Mouse (Mus musculus) liver, embryonic 12.5 days (tissue): ENCODE measurements at regions not wholly inside any gene's neighbourhood (a gene's known extent, or its start where the extent isn't known, plus 50 kb on each side); places are given as distances from the start of the nearest gene placed in this dataset.
A peak's percentile ranks its signal among the peaks of the same experiment; 100 is the strongest.

Source experiments
- ATAC-seq: fragments of 200-750 bp; cut with Nextera tagmentation; 2 replicates; pipeline ENCODE4 v1.8.0; 2017; ENCODE audit warnings: moderate number of reproducible peaks, mild to moderate bottlenecking, moderate library complexity
- H3K27ac ChIP-seq: fragments of 300-500 bp; sonication (generic); 2 replicates; pipeline ENCODE4 v1.5.1; 2016; ENCODE audit warnings: mild to moderate bottlenecking
- H3K27me3 ChIP-seq: fragments of 300-500 bp; sonication (generic); replicated peaks from 2 replicates; pipeline ENCODE4 v1.6.1; 2016; ENCODE audit warnings: mild to moderate bottlenecking, moderate library complexity
- H3K36me3 ChIP-seq: fragments of 300-500 bp; sonication (generic); 2 replicates; pipeline ENCODE4 v1.6.1; 2016; ENCODE audit warnings: mild to moderate bottlenecking, moderate library complexity
- H3K4me1 ChIP-seq: fragments of 300-500 bp; sonication (generic); 2 replicates; pipeline ENCODE4 v1.6.1; 2016
- H3K4me2 ChIP-seq: fragments of 300-500 bp; sonication (generic); 2 replicates; pipeline ENCODE4 v1.6.1; 2016; ENCODE audit warnings: mild to moderate bottlenecking, moderate library complexity
- H3K4me3 ChIP-seq: fragments of 300-500 bp; sonication (generic); 2 replicates; pipeline ENCODE4 v1.5.1; 2016; ENCODE audit warnings: mild to moderate bottlenecking, moderate library complexity
- H3K9ac ChIP-seq: fragments of 300-500 bp; sonication (generic); 2 replicates; pipeline ENCODE4 v1.6.1; 2016; ENCODE audit warnings: mild to moderate bottlenecking, moderate library complexity
- H3K9me3 ChIP-seq: fragments of 300-500 bp; sonication (generic); replicated peaks from 2 replicates; pipeline ENCODE4 v1.6.1; 2016; ENCODE audit warnings: mild to moderate bottlenecking, moderate library complexity
- WGBS: fragments of 180-500 bp; shearing (Covaris S2); methylation state at CpG from one replicate; pipeline ENCODE4 v1.1.7; 2016; ENCODE audit not compliant: insufficient replicate concordance; 5-methylcytosine and 5-hydroxymethylcytosine counted together

DNA sequence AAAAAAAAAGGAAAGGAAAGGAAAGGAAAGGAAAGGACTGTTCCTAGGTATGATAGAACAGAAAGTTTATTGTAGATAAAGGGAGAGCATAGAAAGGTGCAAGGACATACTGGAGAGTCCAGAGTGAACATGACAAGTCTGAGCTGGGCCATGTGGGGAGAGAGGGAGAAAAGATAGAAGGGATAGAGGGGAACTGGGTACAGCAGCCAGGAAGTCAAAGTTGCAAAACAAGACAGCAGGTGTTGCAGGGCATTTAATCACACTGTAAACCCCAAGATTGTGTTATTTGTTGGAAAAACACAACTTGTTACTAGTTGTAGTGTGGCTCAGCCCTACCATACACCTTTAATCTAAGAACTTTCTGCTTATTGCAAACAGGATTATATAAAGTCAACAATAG lies 110.6 kb upstream of the Gm28710 start:
- Histone ChIP-seq H3K4me2 (no peak overlapping the region), H3K36me3 (no peaks in the 10 kb centered on the region)

DNA sequence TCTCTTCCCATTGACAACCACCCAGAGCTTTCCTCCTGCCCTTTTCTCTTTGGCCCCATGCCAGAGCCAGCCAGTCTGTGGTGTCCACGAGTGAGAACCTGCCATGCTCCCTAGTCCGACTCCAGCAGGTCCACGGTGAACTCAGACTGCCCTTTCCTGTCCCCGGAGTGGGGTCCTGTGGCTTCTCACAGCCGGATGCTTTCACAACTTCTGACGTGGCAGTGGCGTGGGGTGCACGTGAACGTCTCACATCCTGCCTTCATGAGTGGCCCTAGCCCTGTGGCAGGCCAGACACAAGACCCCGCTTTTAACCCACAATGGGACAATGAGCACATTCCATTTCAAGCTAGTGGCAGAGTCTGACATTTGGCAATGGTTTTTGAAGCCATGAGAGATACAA lies 107.5 kb upstream of the Gm28710 start:
- Histone ChIP-seq H3K4me1 (no peaks in the 10 kb centered on the region), H3K9ac (no peak overlapping the region), H3K4me3 (no peak overlapping the region), H3K9me3 (no peaks in the 10 kb centered on the region), H3K36me3 (no peaks in the 10 kb centered on the region), H3K4me2 (no peak overlapping the region), H3K27me3 (no peaks in the 10 kb centered on the region), H3K27ac (no peak overlapping the region)
- WGBS: 65% methylated on average over 10 of the region's 10 CpGs
- ATAC-seq: no peak

More for the DNA sequence above, 110.6 kb upstream of the Gm28710 start:
- Histone ChIP-seq H3K27me3 (no peaks in the 10 kb centered on the region), H3K27ac (no peak overlapping the region), H3K4me1 (no peaks in the 10 kb centered on the region), H3K9ac (no peak overlapping the region), H3K4me3 (no peak overlapping the region), H3K9me3 (no peaks in the 10 kb centered on the region)
- no peak for ATAC-seq

DNA sequence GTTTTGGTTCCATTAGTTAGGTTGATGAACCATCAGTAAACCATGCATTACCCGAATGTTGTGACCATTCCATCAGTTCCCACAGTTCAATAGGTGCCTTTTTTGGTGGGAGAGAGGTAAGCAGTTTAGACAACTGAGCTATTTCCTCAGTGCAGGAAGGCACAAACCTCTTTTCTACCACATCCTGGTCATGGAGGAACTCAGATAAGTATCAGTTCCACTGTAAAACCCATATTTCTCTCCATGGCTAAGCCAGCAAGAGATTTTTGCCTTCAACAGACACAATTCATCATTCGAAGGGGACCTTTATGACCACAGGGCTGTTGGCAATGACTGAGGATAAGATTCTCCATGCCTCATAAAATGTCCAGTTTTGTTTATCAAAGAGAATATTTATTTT lies 92.3 kb upstream of the Gm28710 start:
- Histone ChIP-seq H3K9ac (no peak overlapping the region), H3K9me3 (no peaks in the 10 kb centered on the region), H3K27me3 (no peaks in the 10 kb centered on the region), H3K4me3 (no peak overlapping the region), H3K4me2 (no peak overlapping the region), H3K36me3 (no peaks in the 10 kb centered on the region), H3K4me1 (no peaks in the 10 kb centered on the region), H3K27ac (no peak overlapping the region)
- 22% methylated on average over 2 of the region's 2 CpGs for WGBS
- ATAC-seq: no peak

DNA sequence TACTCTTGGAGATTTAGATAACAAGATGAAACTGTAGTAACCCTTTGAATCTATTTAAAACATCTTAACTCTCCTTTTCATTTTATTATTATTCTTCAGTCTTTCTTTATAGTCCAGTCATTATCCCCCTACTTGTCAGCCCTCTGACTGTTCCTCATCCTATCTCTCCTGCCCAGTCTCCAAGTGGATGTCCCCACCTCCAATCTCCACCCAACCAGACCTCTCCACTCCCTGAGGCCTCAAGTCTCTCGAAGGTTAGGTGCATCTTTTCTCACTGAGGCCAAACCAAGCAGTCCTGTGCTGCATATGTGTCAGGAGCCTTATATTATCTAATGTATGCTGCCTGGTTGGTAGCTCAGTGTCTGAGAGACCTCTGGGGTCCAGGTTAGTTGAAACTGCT lies 91.1 kb upstream of the Gm28710 start:
- no peak overlapping the region for H3K4me2 ChIP-seq
- H3K27me3 ChIP-seq: no peaks in the 10 kb centered on the region
- no peaks in the 10 kb centered on the region for H3K9me3 ChIP-seq
- ATAC-seq: peak; percentile 87
- H3K36me3 ChIP-seq: no peaks in the 10 kb centered on the region
- H3K4me3 ChIP-seq: no peak overlapping the region
- 27% methylated on average over 1 of the region's 1 CpGs for WGBS
- no peak overlapping the region for H3K27ac ChIP-seq
- no peak overlapping the region for H3K9ac ChIP-seq
- H3K4me1 ChIP-seq: no peaks in the 10 kb centered on the region

DNA sequence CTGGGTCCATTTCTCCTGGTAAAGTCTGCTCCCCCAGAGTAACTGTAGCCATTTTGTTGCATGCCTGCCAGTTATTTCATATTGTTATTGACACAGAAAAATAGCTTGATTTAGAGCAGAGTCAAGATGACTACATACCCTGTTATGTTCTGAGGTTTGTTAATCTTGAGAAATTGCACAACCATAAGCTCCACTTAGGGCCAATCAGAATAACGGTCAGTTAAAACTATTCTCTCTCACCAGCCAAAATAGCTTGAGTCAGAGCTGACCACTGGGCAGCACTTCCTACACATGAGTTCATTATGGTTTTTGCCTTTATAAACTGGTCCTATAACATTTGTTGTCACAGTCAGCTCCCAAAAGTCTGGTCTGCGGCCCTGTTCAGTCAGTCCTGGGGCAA lies 88.9 kb upstream of the Gm28710 start:
- no peak overlapping the region for H3K4me3 ChIP-seq
- no peak overlapping the region for H3K4me2 ChIP-seq
- H3K36me3 ChIP-seq: no peaks in the 10 kb centered on the region
- H3K27me3 ChIP-seq: no peaks in the 10 kb centered on the region
- no peak overlapping the region for H3K27ac ChIP-seq
- ATAC-seq: no peak
- no peaks in the 10 kb centered on the region for H3K4me1 ChIP-seq
- H3K9ac ChIP-seq: no peak overlapping the region
- WGBS: 76% methylated on average over 2 of the region's 2 CpGs
- no peaks in the 10 kb centered on the region for H3K9me3 ChIP-seq

DNA sequence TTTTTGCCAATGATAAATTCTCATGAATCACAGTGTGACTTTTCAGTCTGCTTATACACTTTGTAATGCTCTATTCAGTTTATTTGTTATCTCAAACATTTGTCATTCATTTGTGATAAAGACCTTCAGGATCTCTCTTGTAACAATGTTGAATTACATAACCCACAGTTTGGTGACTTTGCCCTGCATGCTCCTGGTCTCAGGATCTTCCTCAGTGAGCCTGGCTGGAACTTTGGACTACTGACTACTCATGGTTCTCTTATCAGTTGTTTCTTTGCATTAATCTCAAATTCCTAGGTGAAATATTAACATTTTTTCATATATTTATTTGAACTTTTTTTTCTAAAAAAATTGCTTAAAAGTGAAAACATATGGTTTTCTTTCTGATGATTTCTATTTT lies 75.7 kb upstream of the Gm28710 start:
- Histone ChIP-seq H3K27me3 (no peaks in the 10 kb centered on the region), H3K9me3 (no peaks in the 10 kb centered on the region), H3K4me1 (no peaks in the 10 kb centered on the region), H3K4me3 (no peak overlapping the region), H3K9ac (no peak overlapping the region), H3K27ac (no peak overlapping the region), H3K36me3 (no peaks in the 10 kb centered on the region), H3K4me2 (no peak overlapping the region)
- ATAC-seq: no peak

DNA sequence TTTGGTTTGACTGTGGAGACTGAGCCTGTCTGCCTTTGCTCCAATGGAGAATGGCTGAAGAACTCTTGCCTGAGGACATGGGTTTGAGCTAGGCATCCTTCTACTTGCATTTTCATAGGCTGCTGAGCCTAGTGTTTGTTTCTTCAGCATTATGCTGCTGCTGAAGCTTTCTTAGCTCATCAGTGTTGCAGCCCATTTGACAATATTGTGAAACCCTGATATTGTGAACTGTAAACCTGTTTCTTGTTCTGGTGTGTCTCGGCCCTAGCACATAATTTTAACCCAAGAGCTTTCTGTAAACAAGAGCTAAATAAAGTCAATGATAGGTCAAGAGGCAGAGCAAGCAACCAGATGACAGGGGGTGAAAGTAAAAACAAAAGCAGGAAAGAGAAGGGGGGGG lies 75.2 kb upstream of the Gm28710 start:
- Histone ChIP-seq H3K4me3 (no peak overlapping the region), H3K27me3 (no peaks in the 10 kb centered on the region), H3K4me2 (no peak overlapping the region), H3K9ac (no peak overlapping the region), H3K9me3 (no peaks in the 10 kb centered on the region), H3K27ac (no peak overlapping the region), H3K36me3 (no peaks in the 10 kb centered on the region), H3K4me1 (no peaks in the 10 kb centered on the region)
- ATAC-seq: no peak
- WGBS: 49% methylated on average over 1 of the region's 1 CpGs

DNA sequence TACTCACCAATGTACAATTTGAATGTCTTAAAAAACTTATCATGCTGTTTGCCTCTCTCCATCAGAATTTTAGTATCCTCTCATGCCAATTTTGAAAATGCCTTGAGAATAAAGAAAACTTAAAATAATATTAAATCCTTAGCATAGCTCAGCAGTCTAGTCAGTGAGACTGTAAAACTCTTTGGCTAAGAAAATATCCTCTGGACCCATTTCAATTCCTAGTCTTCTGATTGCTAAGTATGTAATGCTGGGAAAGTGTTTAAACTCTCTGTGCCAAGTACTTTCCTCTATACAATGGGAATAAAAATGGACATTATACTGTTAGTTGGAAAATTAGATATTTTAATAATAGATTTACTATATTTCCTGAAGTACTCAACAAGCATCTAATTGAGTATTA lies 66.8 kb upstream of the Gm28710 start:
- Histone ChIP-seq H3K9ac (no peak overlapping the region), H3K4me3 (no peak overlapping the region), H3K4me2 (no peak overlapping the region), H3K27me3 (no peaks in the 10 kb centered on the region), H3K36me3 (no peaks in the 10 kb centered on the region), H3K27ac (no peak overlapping the region), H3K4me1 (no peaks in the 10 kb centered on the region), H3K9me3 (no peaks in the 10 kb centered on the region)
- no peak for ATAC-seq
